Mouse (Mus musculus): Measurements from ENCODE around the gene Slc37a1. TPM values are rescaled to one million over a fixed set of nuclear protein-coding genes. Genes with fewer than 3 reads are reported as not detected.
A peak's percentile ranks its signal among the peaks of the same experiment; 100 is the strongest.

Gene Slc37a1
- polyA plus RNA-seq, 1 experiment from 2014 or later, result 13.2 TPM

- no peaks in the 10 kb centered on the region for H3K27me3 ChIP-seq
- whole genome bisulfite sequencing, result 93% methylated on average over 3 of the region's 3 CpGs
- no peak overlapping the region for H3K27ac ChIP-seq
- H3K4me1 ChIP-seq (replicated peaks), result peaks cover 25% of the 10 kb centered on the region
- peaks cover 32% of the 10 kb centered on the region for H3K36me3 ChIP-seq
- H3K4me2 ChIP-seq, result no peak overlapping the region
- no peak for ATAC-seq (ENCODE audit: low FRiP score)
- no peak overlapping the region for H3K9ac ChIP-seq
- no peaks in the 10 kb centered on the region for H3K9me3 ChIP-seq
- H3K4me3 ChIP-seq, result no peak overlapping the region
These were observed 30.4 kb downstream of the Slc37a1 start for GRCm38 (mm10) chr17:31316998-31317397.

DNA sequence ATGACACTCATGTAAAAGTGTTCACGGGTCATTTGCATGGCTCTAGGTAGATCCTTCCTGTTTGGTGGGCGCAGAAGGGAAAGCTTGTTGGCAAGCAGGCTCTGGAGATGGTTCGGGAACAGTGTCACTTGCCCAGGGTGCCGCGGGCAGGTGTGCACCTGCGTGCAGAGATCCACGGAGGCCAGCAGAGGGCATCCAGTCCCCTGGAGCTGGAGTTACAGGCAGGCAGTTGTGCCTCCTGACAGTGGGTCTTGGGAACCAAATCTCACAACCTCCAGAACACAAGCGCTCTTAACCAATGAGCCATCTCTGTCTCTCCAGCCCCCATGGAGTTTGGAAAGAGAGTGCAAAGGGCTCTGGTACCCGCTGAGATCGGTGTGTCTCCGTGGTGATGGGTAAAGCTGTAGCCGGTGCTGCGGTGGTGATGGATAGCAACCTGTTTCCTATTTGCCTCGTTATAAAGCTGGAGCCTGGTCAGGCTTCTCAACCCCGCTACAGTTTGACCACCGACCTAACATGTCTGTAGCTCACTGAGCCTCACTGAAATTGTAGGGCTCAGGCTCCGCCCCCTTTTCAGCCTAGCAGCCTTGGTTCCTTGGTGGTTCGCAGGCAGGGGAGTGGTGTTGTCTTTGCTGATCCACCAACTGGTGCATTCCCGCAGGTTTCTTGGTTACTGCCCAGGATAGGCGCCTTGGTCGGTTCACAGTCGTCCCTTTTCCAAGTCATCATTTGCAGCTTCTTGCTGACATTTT, 31.1 kb downstream of the Slc37a1 start:
- H3K4me1 ChIP-seq (replicated peaks), result peaks cover 18% of the 10 kb centered on the region
- H3K9ac ChIP-seq, result no peak overlapping the region
- no peaks in the 10 kb centered on the region for H3K27me3 ChIP-seq
- no peak overlapping the region for H3K4me3 ChIP-seq
- peaks cover 39% of the 10 kb centered on the region for H3K36me3 ChIP-seq
- no peaks in the 10 kb centered on the region for H3K9me3 ChIP-seq
- H3K4me2 ChIP-seq, result no peak overlapping the region
- H3K27ac ChIP-seq, result no peak overlapping the region
- 47% methylated on average over 22 of the region's 22 CpGs for WGBS
- ATAC-seq (ENCODE audit: low FRiP score), result no peak

GRCm38 (mm10) chr17:31318906-31319767, 32.5 kb downstream of the Slc37a1 start:
- H3K36me3 ChIP-seq, result peaks cover 46% of the 10 kb centered on the region
- ATAC-seq (ENCODE audit: low FRiP score), result no peak
- WGBS, result 96% methylated on average over 19 of the region's 19 CpGs

GRCm38 (mm10) chr17:31321425-31321824, 34.8 kb downstream of the Slc37a1 start:
- Histone ChIP-seq H3K4me2 (no peak overlapping the region), H3K9ac (no peak overlapping the region), H3K4me1 (replicated peaks) (peaks cover 4% of the 10 kb centered on the region), H3K36me3 (peaks cover 41% of the 10 kb centered on the region), H3K27me3 (0 out of 2 replicates have a peak, but pooled peaks cover 3% of the 10 kb centered on the region), H3K9me3 (no peaks in the 10 kb centered on the region), H3K4me3 (no peak overlapping the region), H3K27ac (no peak overlapping the region)
- 75% methylated on average over 12 of the region's 12 CpGs for WGBS
- ATAC-seq (ENCODE audit: low FRiP score), result no peak

More at GRCm38 (mm10) chr17:31318906-31319767, 32.5 kb downstream of the Slc37a1 start:
- Histone ChIP-seq H3K27me3 (no peaks in the 10 kb centered on the region), H3K27ac (no peak overlapping the region), H3K4me3 (no peak overlapping the region), H3K9me3 (no peaks in the 10 kb centered on the region), H3K9ac (no peak overlapping the region), H3K4me1 (replicated peaks) (peaks cover 10% of the 10 kb centered on the region), H3K4me2 (no peak overlapping the region)

GRCm38 (mm10) chr17:31322446-31322845, 35.9 kb downstream of the Slc37a1 start:
- Histone ChIP-seq H3K4me2 (no peak overlapping the region), H3K4me3 (no peak overlapping the region), H3K9me3 (no peaks in the 10 kb centered on the region), H3K27ac (no peak overlapping the region), H3K27me3 (0 out of 2 replicates have a peak, but pooled peaks cover 3% of the 10 kb centered on the region), H3K9ac (no peak overlapping the region), H3K36me3 (peaks cover 31% of the 10 kb centered on the region), H3K4me1 (replicated peaks) (peaks cover 14% of the 10 kb centered on the region)
- ATAC-seq (ENCODE audit: low FRiP score), result no peak
- WGBS, result 83% methylated on average over 4 of the region's 4 CpGs

GRCm38 (mm10) chr17:31323379-31323778, 36.8 kb downstream of the Slc37a1 start:
- H3K36me3 ChIP-seq, result peaks cover 31% of the 10 kb centered on the region
- H3K4me2 ChIP-seq, result no peak overlapping the region
- 0 out of 2 replicates have a peak, but pooled peaks cover 3% of the 10 kb centered on the region for H3K27me3 ChIP-seq
- WGBS, result 96% methylated on average over 4 of the region's 4 CpGs
- H3K9ac ChIP-seq, result no peak overlapping the region
- no peaks in the 10 kb centered on the region for H3K9me3 ChIP-seq
- H3K4me1 ChIP-seq (replicated peaks), result peaks cover 16% of the 10 kb centered on the region
- no peak for ATAC-seq (ENCODE audit: low FRiP score)
- no peak overlapping the region for H3K4me3 ChIP-seq
- H3K27ac ChIP-seq, result no peak overlapping the region

DNA sequence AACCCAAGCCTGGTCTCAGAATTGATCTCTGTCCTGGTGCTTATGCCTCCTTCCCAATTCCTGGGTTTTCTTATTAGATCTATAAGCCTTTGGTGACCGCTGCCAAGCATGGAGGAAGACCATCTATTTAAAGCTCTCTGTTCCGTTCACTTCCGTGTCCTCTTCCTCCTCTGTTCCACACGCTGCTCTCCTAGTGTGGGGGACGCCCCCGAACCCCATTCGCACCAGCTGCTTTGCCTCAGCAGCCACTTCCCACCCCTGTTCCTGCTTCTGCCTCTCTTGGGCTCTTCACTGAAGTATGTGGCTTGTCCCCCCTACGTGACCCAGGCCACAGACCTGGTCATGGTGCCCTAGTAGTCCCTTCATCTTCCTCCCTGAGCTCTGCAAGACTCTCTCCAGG, 37.6 kb downstream of the Slc37a1 start:
- WGBS, result 94% methylated on average over 8 of the region's 8 CpGs
- no peak overlapping the region for H3K9ac ChIP-seq
- no peak for ATAC-seq (ENCODE audit: low FRiP score)
- H3K4me2 ChIP-seq, result no peak overlapping the region
- H3K4me1 ChIP-seq (replicated peaks), result peaks cover 16% of the 10 kb centered on the region
- no peak overlapping the region for H3K27ac ChIP-seq
- no peak overlapping the region for H3K4me3 ChIP-seq
- H3K9me3 ChIP-seq, result no peaks in the 10 kb centered on the region
- peaks cover 25% of the 10 kb centered on the region for H3K36me3 ChIP-seq
- H3K27me3 ChIP-seq, result 0 out of 2 replicates have a peak, but pooled peaks cover 3% of the 10 kb centered on the region

- ATAC-seq (ENCODE audit: low FRiP score), result no peak
- Histone ChIP-seq H3K27me3 (0 out of 2 replicates have a peak, but pooled peaks cover 3% of the 10 kb centered on the region), H3K9ac (no peak overlapping the region), H3K4me2 (no peak overlapping the region), H3K4me1 (replicated peaks) (peaks cover 16% of the 10 kb centered on the region), H3K36me3 (peaks cover 18% of the 10 kb centered on the region), H3K9me3 (no peaks in the 10 kb centered on the region), H3K4me3 (no peak overlapping the region), H3K27ac (peak overlapping the region; percentile 67)
- 74% methylated on average over 13 of the region's 13 CpGs for WGBS
These were observed 39.0 kb downstream of the Slc37a1 start for GRCm38 (mm10) chr17:31325451-31326219.

GRCm38 (mm10) chr17:31326220-31326852, 39.7 kb downstream of the Slc37a1 start:
- no peak for ATAC-seq (ENCODE audit: low FRiP score)
- H3K4me3 ChIP-seq, result no peak overlapping the region
- H3K4me1 ChIP-seq (replicated peaks), result peaks cover 16% of the 10 kb centered on the region
- 33% methylated on average over 9 of the region's 9 CpGs for WGBS
- H3K9me3 ChIP-seq, result no peaks in the 10 kb centered on the region
- peak overlapping the region; percentile 67 for H3K27ac ChIP-seq
- 0 out of 2 replicates have a peak, but pooled peaks cover 3% of the 10 kb centered on the region for H3K27me3 ChIP-seq
- no peak overlapping the region for H3K4me2 ChIP-seq
- no peak overlapping the region for H3K9ac ChIP-seq
- H3K36me3 ChIP-seq, result peaks cover 18% of the 10 kb centered on the region

GRCm38 (mm10) chr17:31328466-31328865, 41.9 kb downstream of the Slc37a1 start:
- Histone ChIP-seq H3K9me3 (no peaks in the 10 kb centered on the region), H3K4me3 (no peak overlapping the region), H3K27me3 (0 out of 2 replicates have a peak, but pooled peaks cover 3% of the 10 kb centered on the region), H3K27ac (no peak overlapping the region), H3K4me1 (replicated peaks) (peaks cover 16% of the 10 kb centered on the region), H3K36me3 (peaks cover 1% of the 10 kb centered on the region; the same call in 1 of the 2 replicates), H3K4me2 (no peak overlapping the region), H3K9ac (no peak overlapping the region)
- no peak for ATAC-seq (ENCODE audit: low FRiP score)
- 70% methylated on average over 4 of the region's 4 CpGs for WGBS

- ATAC-seq (ENCODE audit: low FRiP score), result no peak
- Histone ChIP-seq H3K4me1 (replicated peaks) (peaks cover 16% of the 10 kb centered on the region), H3K4me2 (no peak overlapping the region), H3K4me3 (no peak overlapping the region), H3K27ac (no peak overlapping the region), H3K36me3 (peaks cover 12% of the 10 kb centered on the region; the same call in 1 of the 2 replicates), H3K27me3 (no peaks in the 10 kb centered on the region), H3K9ac (no peak overlapping the region), H3K9me3 (no peaks in the 10 kb centered on the region)
- 35% methylated on average over 4 of the region's 4 CpGs for WGBS
These were observed 44.0 kb downstream of the Slc37a1 start for GRCm38 (mm10) chr17:31330622-31331021.
